Mouse (Mus musculus) limb, embryonic 15.5 days (tissue): ENCODE measurements around the gene Hba-a1. TPM values are rescaled to one million over a fixed set of nuclear protein-coding genes. Genes with fewer than 3 reads are reported as not detected.

Experiments
- ATAC-seq: fragments of 200-750 bp; cut with Nextera tagmentation; 2 replicates; pipeline ENCODE4 v1.8.0; 2017; ENCODE audit warnings: low read depth, moderate TSS enrichment; ENCODE audit not compliant: insufficient number of reproducible peaks, low FRiP score, low TSS enrichment
- H3K27ac ChIP-seq: fragments of 300-500 bp; sonication (generic); 2 replicates; pipeline ENCODE4 v1.5.1; 2015; ENCODE audit warnings: moderate library complexity, mild to moderate bottlenecking, inconsistent platforms
- H3K27me3 ChIP-seq: fragments of 300-500 bp; sonication (generic); 2 replicates; pipeline ENCODE4 v1.6.1; 2015; ENCODE audit warnings: inconsistent platforms
- H3K36me3 ChIP-seq: fragments of 300-500 bp; sonication (generic); 2 replicates; pipeline ENCODE4 v1.6.1; 2015; ENCODE audit warnings: inconsistent platforms
- H3K4me1 ChIP-seq: fragments of 300-500 bp; sonication (generic); 2 replicates; pipeline ENCODE4 v1.6.1; 2015; ENCODE audit warnings: inconsistent platforms
- H3K4me2 ChIP-seq: fragments of 300-500 bp; sonication (generic); 2 replicates; pipeline ENCODE4 v1.6.1; 2015; ENCODE audit warnings: mild to moderate bottlenecking, inconsistent platforms
- H3K4me3 ChIP-seq: fragments of 300-500 bp; sonication (generic); 2 replicates; pipeline ENCODE4 v1.5.1; 2015; ENCODE audit warnings: mild to moderate bottlenecking, inconsistent platforms
- H3K9ac ChIP-seq: fragments of 300-500 bp; sonication (generic); 2 replicates; pipeline ENCODE4 v1.6.1; 2015; ENCODE audit warnings: inconsistent platforms
- H3K9me3 ChIP-seq: fragments of 300-500 bp; sonication (generic); 2 replicates; pipeline ENCODE4 v1.6.1; 2016; ENCODE audit warnings: inconsistent platforms
- WGBS: fragments of 180-500 bp; shearing (Covaris S2); methylation state at CpG from one replicate; pipeline ENCODE4 v1.1.7; 2015; 5-methylcytosine and 5-hydroxymethylcytosine counted together
- polyA plus RNA-seq: library from polyadenylated mRNA; unstranded; fragments of >200 nt; fragmentation: Nextera tagmentation; extraction: Ambion mirVana; gene quantifications from 2 replicates; pipeline ENCODE4 v1.2.1, GENCODE M21; 2015

Hba-a1 gene
- polyA plus RNA-seq, 1 experiment from 2014 or later = 6,336 TPM

DNA sequence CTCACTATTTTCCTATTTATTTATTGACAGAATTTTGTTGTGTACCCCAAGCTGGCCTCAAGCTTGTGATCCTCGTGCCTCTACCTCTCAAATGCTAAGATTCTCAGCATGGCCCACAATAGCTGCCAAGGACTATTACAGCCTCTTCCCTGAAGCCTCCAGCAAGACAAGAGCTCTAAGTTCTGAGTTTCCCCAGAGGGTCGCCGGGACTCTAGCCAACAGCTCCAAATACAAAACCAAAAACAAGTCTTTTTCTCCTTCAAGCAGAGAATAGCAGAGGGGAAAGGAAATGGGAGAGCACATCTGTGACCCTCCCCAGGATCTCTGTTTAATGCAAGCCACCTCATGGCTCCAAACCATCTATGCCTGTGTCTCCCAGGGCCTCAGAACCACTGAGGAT lies 39.2 kb upstream of the Hba-a1 start:
- no peak overlapping the region for H3K9ac ChIP-seq
- no peaks in the 10 kb centered on the region for H3K27me3 ChIP-seq
- 80% methylated on average over 3 of the region's 3 CpGs for WGBS
- peak overlapping the region; percentile 47; the same call in 1 of the 2 replicates for H3K27ac ChIP-seq
- H3K4me3 ChIP-seq = no peak overlapping the region
- no peaks in the 10 kb centered on the region for H3K4me1 ChIP-seq
- ATAC-seq = no peak
- no peaks in the 10 kb centered on the region for H3K9me3 ChIP-seq
- H3K36me3 ChIP-seq = peaks cover 67% of the 10 kb centered on the region
- H3K4me2 ChIP-seq = no peak overlapping the region

DNA sequence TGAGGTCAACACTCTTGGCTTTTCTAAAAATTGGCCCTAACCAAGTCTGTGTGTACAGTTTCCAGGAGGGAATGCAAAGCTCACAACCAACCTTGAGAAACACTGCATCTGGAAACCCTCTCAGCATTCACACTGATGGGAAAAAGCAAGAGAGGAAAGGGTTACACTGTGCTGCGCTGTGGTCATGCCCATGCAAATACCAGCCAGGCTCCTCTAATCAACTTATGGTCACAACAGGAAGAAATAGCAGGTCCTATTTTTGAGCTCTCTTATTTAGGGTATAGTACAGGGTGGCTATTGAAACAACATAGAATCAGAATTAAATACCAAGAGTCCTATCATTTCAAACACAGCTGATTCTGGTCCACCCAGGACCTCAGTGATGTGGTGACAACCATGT lies 38.7 kb upstream of the Hba-a1 start:
- H3K36me3 ChIP-seq = peaks cover 68% of the 10 kb centered on the region
- WGBS = 84% methylated on average over 1 of the region's 1 CpGs
- H3K4me3 ChIP-seq = no peak overlapping the region
- H3K27ac ChIP-seq = no peak overlapping the region
- H3K4me2 ChIP-seq = no peak overlapping the region
- H3K27me3 ChIP-seq = no peaks in the 10 kb centered on the region
- no peak for ATAC-seq
- no peaks in the 10 kb centered on the region for H3K4me1 ChIP-seq
- no peak overlapping the region for H3K9ac ChIP-seq
- H3K9me3 ChIP-seq = no peaks in the 10 kb centered on the region

DNA sequence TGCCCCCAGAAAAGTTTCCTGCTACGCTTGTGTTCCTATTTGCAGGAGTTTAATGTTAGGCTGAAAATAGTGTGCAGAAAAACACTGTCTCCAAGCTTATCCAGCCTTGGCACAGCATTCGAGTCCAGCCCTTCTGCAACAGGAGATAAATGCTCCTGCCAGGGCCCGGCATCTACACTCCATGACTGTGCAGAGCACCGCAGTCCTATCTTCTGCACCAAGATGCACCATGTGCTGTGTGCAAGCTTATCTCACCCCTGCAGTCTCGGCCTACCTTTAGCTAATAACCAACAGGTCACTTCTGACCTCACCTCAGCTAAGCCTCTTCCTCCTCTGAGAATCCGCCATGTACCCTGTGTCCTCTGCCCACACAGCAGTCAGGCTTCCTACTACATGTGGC lies 37.7 kb upstream of the Hba-a1 start:
- no peaks in the 10 kb centered on the region for H3K27me3 ChIP-seq
- no peak overlapping the region for H3K4me2 ChIP-seq
- 94% methylated on average over 6 of the region's 6 CpGs for WGBS
- no peaks in the 10 kb centered on the region for H3K9me3 ChIP-seq
- no peak overlapping the region for H3K9ac ChIP-seq
- no peak overlapping the region for H3K27ac ChIP-seq
- H3K4me3 ChIP-seq = no peak overlapping the region
- peaks cover 69% of the 10 kb centered on the region for H3K36me3 ChIP-seq
- H3K4me1 ChIP-seq = no peaks in the 10 kb centered on the region
- no peak for ATAC-seq

DNA sequence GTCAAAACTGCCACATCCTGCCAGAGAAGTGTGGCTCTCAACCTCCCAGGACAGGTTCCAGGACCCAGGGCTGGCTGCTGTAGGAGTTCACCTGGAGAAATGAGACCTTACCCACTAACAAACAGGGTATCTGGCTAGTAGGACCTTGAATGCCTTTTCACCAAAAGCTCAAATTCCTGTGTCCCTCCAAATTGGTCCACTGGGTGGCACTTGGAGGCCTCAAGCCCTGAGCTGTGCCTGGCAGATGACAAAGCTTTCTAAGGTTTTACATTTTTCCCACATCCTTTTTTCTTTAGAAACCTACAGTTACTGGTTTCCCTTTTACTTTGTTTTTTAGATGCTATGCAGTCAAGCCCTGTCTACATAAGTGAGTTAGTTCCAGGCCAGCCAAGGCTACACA lies 36.2 kb upstream of the Hba-a1 start:
- Histone ChIP-seq H3K4me1 (no peaks in the 10 kb centered on the region), H3K36me3 (peaks cover 69% of the 10 kb centered on the region)

DNA sequence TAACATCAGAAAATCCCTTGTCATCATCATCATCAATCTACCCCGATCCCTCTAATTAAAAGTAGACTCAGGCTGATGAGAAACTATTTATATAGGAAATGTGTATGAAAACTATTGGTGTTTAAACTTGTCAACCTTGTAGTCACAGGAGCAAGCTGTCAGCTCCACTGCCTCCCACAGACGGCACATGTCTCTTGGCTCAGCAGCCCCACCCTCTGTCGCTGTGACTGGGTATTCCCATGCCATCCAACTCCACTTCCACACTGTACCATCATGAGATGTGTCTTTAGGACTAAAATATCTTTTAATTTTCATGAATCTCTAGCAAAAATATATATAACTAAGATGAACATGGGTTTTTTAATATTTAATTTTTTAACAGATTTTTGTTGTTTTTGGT lies 35.0 kb upstream of the Hba-a1 start:
- no peak for ATAC-seq
- H3K36me3 ChIP-seq = peaks cover 70% of the 10 kb centered on the region
- no peak overlapping the region for H3K27ac ChIP-seq
- H3K4me1 ChIP-seq = no peaks in the 10 kb centered on the region
- no peak overlapping the region for H3K9ac ChIP-seq
- no peaks in the 10 kb centered on the region for H3K27me3 ChIP-seq
- WGBS = 82% methylated on average over 3 of the region's 3 CpGs
- H3K4me2 ChIP-seq = no peak overlapping the region
- no peaks in the 10 kb centered on the region for H3K9me3 ChIP-seq
- no peak overlapping the region for H3K4me3 ChIP-seq

More for the DNA sequence above, 36.2 kb upstream of the Hba-a1 start:
- ATAC-seq = no peak
- Histone ChIP-seq H3K9me3 (no peaks in the 10 kb centered on the region), H3K9ac (no peak overlapping the region), H3K4me2 (no peak overlapping the region), H3K27ac (no peak overlapping the region), H3K27me3 (no peaks in the 10 kb centered on the region), H3K4me3 (no peak overlapping the region)

DNA sequence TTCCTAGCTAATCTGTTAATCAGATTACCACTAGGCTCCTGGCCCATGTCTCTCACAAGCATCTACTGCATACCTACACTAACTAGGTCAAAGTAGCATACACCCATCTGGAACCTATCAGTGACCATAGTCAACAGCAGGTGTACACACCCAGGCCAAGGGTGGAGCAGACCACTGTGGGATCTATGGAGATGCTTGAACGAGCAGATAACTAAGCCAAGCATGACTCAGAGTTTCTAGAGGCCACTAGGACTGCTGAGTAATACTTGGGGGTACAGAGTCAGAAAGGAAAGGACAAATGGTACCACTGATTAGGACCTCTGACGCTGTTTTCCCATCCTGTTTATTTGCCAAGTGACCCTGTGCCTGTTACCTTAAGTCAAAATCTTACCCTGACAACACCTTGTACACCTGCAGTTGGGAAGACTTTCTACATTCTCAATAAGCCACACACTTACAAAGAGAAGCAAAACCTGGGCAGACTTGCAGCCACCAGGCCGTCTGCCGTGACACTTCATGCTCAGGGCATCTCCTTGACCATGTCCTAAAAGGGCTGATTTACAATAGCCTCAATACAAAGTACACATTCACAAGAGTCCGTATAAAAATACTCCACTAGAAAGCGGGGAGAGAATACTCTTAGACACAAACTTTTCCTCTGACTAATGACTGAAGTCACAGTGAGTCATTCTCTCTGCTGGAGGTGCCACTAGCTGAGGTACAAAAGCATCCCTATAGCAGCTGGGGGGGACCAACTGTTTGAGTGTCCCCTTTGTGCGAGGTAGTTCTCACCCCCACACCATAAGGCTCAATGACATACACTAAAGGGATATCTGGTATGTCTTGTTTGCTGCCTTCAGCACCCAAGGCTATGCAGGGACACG lies 32.2 kb upstream of the Hba-a1 start:
- no peak for ATAC-seq
- Histone ChIP-seq H3K9me3 (no peaks in the 10 kb centered on the region), H3K4me3 (no peak overlapping the region), H3K27me3 (no peaks in the 10 kb centered on the region), H3K36me3 (peaks cover 79% of the 10 kb centered on the region), H3K27ac (no peak overlapping the region), H3K9ac (no peak overlapping the region), H3K4me1 (no peaks in the 10 kb centered on the region), H3K4me2 (no peak overlapping the region)
- 84% methylated on average over 8 of the region's 8 CpGs for WGBS

DNA sequence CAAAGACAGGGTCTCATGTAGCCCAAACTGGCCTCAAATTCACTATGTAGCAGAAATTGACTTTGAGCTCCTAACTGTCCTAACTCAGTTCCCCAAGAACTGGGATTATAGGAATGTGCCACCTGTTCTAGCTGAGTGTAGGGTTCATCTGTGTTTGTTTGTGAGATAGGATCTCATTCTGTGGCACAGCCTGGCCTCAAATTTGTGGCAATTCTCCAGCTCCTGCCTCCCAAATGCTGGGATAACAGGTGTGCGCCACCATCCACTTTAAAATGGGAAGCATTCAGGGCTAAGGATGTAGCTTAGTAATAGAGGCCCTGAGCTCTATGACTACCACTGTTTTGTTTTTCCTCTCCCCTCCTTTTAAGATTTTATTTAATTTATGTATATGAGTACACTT lies 30.2 kb upstream of the Hba-a1 start:
- no peak overlapping the region for H3K4me2 ChIP-seq
- peaks cover 62% of the 10 kb centered on the region for H3K36me3 ChIP-seq
- no peak overlapping the region for H3K27ac ChIP-seq
- H3K9me3 ChIP-seq = no peaks in the 10 kb centered on the region
- 100% methylated on average over 1 of the region's 1 CpGs for WGBS
- H3K9ac ChIP-seq = no peak overlapping the region
- no peak for ATAC-seq
- no peaks in the 10 kb centered on the region for H3K27me3 ChIP-seq
- H3K4me1 ChIP-seq = no peaks in the 10 kb centered on the region
- H3K4me3 ChIP-seq = no peak overlapping the region

DNA sequence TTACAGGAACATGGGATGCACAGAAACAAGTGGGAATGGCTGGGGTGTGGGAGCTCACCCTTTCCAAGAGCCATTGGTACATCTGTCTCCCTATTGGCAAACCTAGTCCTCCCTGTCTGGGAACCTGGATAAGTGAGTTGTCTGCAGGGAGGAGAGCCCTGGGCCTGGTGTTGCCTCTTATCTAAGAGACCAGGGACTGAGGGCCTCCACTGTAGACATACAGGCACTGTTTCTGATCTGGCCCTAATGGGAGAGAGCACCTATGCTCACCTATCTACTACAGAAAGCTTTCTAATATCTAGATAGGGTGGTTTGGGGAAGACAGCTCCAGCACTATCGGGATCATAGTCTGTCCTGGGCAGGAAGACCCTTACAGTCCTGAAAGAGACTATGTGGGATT lies 27.2 kb upstream of the Hba-a1 start:
- Histone ChIP-seq H3K27ac (no peak overlapping the region), H3K4me3 (no peak overlapping the region), H3K36me3 (peaks cover 45% of the 10 kb centered on the region), H3K4me1 (no peaks in the 10 kb centered on the region), H3K4me2 (no peak overlapping the region), H3K9me3 (no peaks in the 10 kb centered on the region), H3K9ac (no peak overlapping the region), H3K27me3 (no peaks in the 10 kb centered on the region)
- ATAC-seq = no peak
- WGBS = 93% methylated on average over 1 of the region's 1 CpGs

DNA sequence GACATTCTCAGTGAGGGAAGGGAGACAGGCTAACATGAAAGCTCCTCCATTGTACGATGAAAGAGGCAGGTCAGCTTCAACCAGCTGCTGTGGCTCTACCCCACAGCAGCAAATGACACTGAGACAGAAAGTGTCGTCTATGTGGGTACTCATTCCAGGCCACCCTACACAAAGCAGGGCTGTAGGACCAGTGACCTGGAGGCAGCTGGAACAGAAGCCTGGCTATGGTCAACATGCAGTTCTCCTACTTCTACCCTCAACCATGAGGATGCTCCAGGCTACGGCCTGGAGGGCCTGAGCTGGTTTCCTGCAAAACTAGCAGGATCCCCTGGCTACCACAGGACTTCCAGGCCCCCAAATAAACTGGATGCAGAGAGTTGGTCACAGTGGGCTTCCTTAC lies 26.7 kb upstream of the Hba-a1 start:
- WGBS = 88% methylated on average over 3 of the region's 3 CpGs

DNA sequence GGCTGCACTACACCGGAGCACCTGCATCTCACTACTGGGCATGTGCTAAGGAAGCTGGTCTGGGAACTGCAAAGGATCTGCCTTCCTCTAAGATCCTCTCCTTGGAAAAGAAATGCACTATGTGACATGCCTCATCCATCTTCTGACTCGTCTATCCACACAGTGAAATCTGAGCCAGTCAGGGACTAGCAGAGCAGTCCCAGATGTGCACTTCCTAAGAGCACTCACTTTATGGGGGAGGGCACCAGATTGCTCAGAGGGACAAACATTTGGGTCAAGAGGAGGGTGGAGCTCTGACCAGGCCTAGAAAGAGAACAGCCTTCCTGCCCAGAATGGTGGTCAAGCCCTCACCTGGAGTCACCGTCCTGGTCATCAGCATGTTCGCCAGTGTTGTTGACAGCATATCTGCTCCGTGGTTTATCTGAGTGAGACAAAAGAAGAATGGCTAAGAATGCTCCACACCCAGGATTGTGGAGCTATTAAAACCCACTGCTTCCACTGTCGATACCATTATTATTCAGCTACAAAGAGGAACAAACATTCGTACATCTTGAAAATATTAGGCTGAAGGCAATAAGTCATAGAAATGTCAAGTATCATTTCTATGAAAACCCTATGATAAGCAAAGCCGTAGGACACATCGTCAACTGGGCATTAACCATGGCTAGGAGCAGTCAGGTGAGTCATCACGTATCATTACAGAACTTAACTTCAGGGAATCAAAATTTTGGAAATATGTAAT lies 20.5 kb upstream of the Hba-a1 start:
- WGBS = 70% methylated on average over 10 of the region's 10 CpGs
- peaks cover 14% of the 10 kb centered on the region for H3K36me3 ChIP-seq

More for the DNA sequence above, 26.7 kb upstream of the Hba-a1 start:
- no peaks in the 10 kb centered on the region for H3K9me3 ChIP-seq
- H3K9ac ChIP-seq = no peak overlapping the region
- ATAC-seq = no peak
- H3K4me2 ChIP-seq = no peak overlapping the region
- no peaks in the 10 kb centered on the region for H3K27me3 ChIP-seq
- no peaks in the 10 kb centered on the region for H3K4me1 ChIP-seq
- H3K4me3 ChIP-seq = no peak overlapping the region
- H3K27ac ChIP-seq = no peak overlapping the region
- H3K36me3 ChIP-seq = peaks cover 43% of the 10 kb centered on the region

DNA sequence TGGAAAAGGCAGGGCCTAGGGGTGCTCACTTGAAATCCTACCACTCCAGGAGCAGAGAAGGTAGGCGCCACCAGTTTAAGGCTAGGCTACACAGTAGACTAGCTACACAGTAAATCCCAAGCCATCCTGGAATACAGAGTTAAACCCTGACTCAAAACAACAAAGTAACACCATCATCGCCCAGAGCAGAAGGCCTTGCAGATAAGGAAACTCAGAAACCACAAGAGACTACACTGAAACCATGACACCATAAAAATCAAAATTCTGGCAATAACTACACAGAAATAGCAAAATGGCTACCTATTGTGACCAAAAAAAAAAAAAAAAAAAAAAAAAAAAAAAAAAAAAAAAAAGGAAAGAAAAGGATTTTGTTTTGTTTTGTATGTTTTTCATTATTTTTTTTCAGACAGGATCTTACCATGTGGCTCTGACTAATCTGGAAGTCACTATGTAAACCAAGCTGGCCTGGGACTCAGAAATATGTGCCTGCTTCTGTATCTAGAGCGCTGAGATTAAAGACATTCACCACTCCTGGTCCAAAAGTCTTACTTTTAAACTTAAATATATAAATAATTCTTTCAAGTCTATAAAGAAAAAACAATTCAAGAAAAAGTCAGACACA lies 18.1 kb upstream of the Hba-a1 start:
- WGBS = 87% methylated on average over 3 of the region's 3 CpGs
- Histone ChIP-seq H3K9ac (no peak overlapping the region), H3K4me2 (no peak overlapping the region)

More for the DNA sequence above, 20.5 kb upstream of the Hba-a1 start:
- H3K27me3 ChIP-seq = no peaks in the 10 kb centered on the region
- H3K9me3 ChIP-seq = no peaks in the 10 kb centered on the region
- H3K4me1 ChIP-seq = peaks cover 9% of the 10 kb centered on the region
- no peak for ATAC-seq
- H3K9ac ChIP-seq = no peak overlapping the region
- no peak overlapping the region for H3K4me2 ChIP-seq
- no peak overlapping the region for H3K27ac ChIP-seq
- H3K4me3 ChIP-seq = no peak overlapping the region

DNA sequence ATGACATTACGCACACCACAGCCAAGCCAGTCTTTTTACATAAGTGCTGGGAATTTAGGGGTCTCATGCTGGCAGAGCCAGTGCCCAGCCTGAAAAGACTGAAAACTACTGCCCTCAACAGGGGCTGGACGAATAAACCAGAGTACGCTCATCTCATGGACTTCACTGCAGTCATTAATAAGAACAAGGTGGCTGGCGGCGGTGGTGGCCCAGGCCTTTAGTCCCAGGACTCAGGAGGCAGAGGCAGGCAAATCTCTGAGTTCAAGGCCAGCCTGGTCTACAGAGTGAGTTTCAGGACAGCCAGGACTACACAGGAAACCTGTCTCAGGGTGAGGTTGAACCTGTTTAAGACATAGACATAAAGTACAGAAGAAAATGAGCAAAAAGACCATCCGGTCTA lies 17.1 kb upstream of the Hba-a1 start:
- no peaks in the 10 kb centered on the region for H3K27me3 ChIP-seq
- 96% methylated on average over 6 of the region's 6 CpGs for WGBS
- H3K27ac ChIP-seq = no peak overlapping the region
- H3K4me3 ChIP-seq = no peak overlapping the region
- peaks cover 15% of the 10 kb centered on the region for H3K4me1 ChIP-seq
- no peaks in the 10 kb centered on the region for H3K9me3 ChIP-seq
- ATAC-seq = no peak
- peaks cover 7% of the 10 kb centered on the region for H3K36me3 ChIP-seq
- no peak overlapping the region for H3K4me2 ChIP-seq
- H3K9ac ChIP-seq = no peak overlapping the region

More for the DNA sequence above, 18.1 kb upstream of the Hba-a1 start:
- no peak for ATAC-seq
- Histone ChIP-seq H3K9me3 (no peaks in the 10 kb centered on the region), H3K27ac (no peak overlapping the region), H3K36me3 (peaks cover 13% of the 10 kb centered on the region), H3K27me3 (no peaks in the 10 kb centered on the region), H3K4me1 (peaks cover 15% of the 10 kb centered on the region), H3K4me3 (no peak overlapping the region)
